Mouse (Mus musculus) kidney, adult 2 months (tissue): Measurements from ENCODE around the gene Sgip1.

Source experiments
- CTCF ChIP-seq: fragments of 200-500 bp; conservative IDR thresholded peaks from 2 replicates; pipeline ENCODE4 v1.5.1; 2011; ENCODE audit warnings: low read depth, mild to moderate bottlenecking, control low read depth, low read length, moderate library complexity, mixed read lengths; ENCODE audit not compliant: insufficient read depth, insufficient read length
- POLR2A ChIP-seq: fragments of 200-500 bp; IDR thresholded peaks from one replicate; pipeline ENCODE4 v1.6.1; 2011; ENCODE audit warnings: low read depth, low read length, control low read depth

DNA sequence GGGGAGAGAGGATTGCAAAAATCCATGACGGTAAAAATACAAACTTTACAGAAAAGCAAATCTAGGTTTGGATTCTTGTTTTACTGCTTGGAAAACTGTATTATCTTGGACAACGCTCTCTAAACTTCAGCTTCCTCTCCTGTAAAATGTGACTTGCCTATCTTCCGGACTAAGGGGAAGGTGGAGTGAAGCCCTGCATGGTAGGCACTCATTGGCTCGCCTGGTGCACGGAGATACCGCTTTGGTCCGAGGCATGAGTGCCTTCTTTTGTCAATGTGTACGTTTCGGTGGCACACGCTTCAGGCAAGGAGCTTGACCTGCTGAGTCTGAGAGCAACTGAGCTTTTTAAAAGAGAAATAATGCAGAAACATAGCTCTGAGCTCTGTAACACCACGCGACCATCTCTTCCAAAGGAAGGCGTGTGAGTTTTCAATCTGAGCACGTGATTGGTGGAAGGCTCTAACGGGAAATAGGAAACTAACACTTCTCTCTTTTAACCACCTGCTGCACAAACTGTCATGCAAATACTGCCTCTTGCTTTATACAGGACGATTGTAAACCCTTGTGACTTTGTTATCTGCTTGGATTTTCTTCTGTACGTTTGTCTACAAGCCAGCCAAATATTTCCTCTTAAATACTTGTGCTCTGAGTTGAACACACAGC lies 214.3 kb downstream of the Sgip1 start:
- TF ChIP-seq CTCF (no peak), POLR2A (no peak)
